Mouse (Mus musculus) gastrocnemius, postnatal 14 days (tissue): Measurements from ENCODE around the gene Gm3173. TPM values are rescaled to one million over a fixed set of nuclear protein-coding genes. Genes with fewer than 3 reads are reported as not detected.
A peak's percentile ranks its signal among the peaks of the same experiment; 100 is the strongest.
"Not testable (repeated sequence)": the region's sequence is repeated elsewhere in the genome, so short reads cannot be mapped to it uniquely, and the experiment has no call there.

Experiments
- DNase-seq: peaks from one replicate; pipeline ENCODE4 v3.0.0; 2021; ENCODE audit warnings: mixed read lengths
- intact Hi-C: fragments of 180-260 bp; cut with DNase I; formaldehyde crosslinking; loops from one replicate; pipeline ENCODE4 v1.15.1; 2025; ENCODE audit warnings: low total_unique reads
- long read RNA-seq, 2 experiments: library from polyadenylated mRNA; stranded (forward); transcript quantifications; one replicate each; pipeline ENCODE4 v2.0.0; 2021
- total RNA-seq, 2 experiments: library from RNA; stranded (reverse); gene quantifications; 2 replicates each; pipeline ENCODE4 v1.2.3; 2021

Gene Gm3173
- not detected for total RNA-seq
- long read RNA-seq, experiment 1 = 0 reads
- long read RNA-seq, experiment 2 = 0 reads

DNA sequence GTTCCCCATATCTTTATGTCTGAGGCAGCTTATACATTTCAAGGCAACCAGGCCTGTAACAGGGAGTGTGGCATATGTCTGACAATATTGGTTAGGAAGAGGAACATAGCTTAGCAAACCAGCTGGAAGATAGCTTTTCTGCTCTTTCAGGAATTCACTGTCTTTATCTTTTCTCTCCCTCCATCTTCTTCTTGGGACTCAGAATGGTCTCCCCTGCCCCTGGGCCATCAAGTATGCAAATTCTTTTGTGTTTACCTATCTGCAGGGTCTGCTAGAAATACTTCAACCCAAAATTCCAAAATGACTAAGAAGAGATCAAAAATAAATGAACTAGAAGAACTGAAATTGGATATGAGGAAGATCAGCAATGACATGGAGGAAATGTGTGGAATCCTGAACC, at the start of gene Gm3173:
Gene Gm3173 (plus strand): TSS at position 301 of the 400 bp plus-strand sequence.
- intact Hi-C loops, DNase-seq: not testable (repeated sequence)

GRCm38 (mm10) chr14:4385606-4386005, 45.2 kb upstream of the Gm3173 start:
- intact Hi-C loops, DNase-seq: not testable (repeated sequence)

DNA sequence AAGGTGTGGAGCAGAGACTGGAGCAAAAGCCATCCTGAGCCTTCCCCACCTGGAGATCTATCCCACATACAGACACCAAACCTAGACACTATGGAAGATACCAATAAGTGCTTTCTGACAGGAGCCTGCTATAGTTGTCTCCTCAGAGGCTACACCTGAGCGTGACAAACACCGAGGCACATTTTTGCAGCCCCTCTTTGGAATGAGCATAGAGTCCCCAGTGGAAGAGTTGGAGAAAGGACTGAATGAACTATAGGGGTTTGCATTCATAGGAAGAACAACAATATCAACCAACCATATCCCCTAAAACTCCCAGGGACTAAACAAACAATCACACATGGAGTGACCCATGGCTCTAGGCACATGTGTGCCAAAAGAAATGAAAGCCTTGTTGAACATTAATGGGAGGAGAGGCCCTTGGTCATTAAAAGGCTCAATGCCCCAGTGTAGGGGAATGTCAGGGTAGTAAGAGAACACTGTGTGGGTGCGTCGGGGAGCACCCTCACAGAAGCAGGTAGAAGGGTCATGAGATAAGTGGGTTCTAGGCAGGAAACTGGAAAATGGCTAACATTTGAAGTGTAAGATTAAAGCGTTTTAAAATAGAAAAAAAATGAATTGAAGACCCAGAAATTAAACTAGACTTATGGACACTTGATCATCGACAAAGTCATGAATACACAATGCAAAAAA, 37.8 kb upstream of the Gm3173 start:
- DNase-seq, intact Hi-C loops: not testable (repeated sequence)

DNA sequence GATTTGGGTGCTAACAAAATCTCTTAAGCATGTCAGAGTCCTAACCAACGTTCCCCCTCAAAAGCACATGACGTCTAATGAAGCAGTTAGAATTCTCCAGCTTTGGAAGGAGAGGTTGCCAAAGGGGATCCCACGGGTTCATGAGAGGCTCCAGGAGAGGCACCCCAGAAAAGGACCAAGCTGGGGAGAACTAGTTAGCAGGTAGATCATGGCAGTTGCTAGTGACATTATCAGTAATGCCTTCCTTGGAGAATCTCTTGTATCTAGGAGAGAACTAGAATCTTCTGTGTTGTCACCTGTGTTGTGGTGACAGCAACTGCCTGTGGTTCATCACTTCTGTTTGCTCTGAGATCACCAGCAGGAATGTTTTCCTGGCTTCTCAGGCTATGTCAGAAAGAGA, 33.6 kb upstream of the Gm3173 start, which contains the start of gene Gm3159:
Gene Gm3159 (plus strand): TSS at position 301 of the 400 bp plus-strand sequence.
- DNase-seq, intact Hi-C loops: not testable (repeated sequence)

DNA sequence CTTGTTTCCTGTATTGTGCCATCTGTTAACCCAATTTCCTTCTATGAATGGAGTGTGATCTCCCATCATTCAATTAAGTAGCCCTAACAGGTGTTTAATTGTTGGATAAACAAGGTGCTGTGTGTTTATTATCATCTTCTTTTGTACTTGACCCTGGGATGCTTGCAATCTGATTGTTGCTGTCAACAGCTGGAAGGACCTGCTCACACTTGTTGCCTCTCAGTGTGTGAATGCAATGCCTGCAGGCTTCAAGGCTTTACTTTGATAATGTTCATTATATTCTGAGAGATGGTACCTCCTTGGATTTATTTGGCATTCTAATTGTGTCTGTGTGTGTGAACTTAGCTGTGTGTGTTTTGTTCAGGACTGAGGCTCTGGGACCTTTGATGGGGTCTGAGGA, 32.2 kb upstream of the Gm3173 start:
- DNase-seq, intact Hi-C loops: not testable (repeated sequence)

DNA sequence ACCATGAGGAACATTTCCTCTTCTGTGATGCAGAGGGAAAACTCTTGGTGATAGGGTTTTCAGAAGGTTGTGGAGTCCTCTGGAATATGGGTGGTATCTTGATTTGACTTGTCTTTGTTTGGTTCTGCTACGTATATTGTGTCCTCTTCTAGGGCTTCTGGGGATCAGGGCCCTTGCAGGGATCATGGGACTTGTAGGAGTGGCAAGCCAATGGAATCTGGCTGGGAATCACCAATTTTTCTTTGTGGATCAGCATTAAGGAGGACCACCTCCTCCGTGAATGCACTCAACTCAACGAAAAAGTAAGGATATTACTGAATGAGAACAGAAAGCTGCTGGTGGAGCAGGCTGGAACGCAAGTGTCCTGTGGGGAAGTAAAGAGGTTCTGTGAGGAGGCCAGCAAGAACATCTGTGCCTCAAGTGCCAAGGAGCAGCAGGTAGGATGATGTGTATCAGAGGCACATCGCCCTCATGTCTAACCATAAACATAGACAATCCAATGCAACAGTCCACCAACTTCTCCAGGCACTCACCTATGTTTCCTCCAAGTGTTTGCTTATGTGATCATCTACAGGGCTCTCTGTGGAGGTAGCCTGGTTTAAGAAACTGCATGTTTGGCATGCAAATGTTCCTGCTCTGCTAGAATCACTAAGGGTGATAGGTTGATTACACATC, 30.5 kb upstream of the Gm3173 start:
- DNase-seq = peak; percentile 2
- intact Hi-C loops = not testable (repeated sequence)

- intact Hi-C loops, DNase-seq: not testable (repeated sequence)
These were observed 29.5 kb upstream of the Gm3173 start for GRCm38 (mm10) chr14:4401245-4401644.

GRCm38 (mm10) chr14:4403840-4404239, 27.0 kb upstream of the Gm3173 start:
- DNase-seq, intact Hi-C loops: not testable (repeated sequence)

DNA sequence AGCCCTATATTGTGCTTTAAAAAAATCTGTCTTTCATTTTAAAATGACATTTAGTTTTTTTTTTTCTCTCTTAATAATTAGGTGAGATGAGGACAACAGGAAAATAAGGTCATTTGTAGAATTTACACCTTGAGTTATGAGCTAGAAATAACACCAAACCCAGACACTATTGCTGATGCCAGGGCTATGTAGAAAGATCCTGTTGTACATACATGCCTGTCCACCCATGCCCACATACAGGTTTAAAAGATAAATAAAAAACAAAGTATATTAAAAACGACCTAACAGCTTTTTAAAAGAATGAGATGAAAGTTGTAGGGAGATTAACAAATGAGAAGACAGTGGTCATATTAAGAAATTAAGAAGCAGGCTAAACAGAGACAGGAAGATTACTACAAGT, 20.9 kb upstream of the Gm3173 start:
- intact Hi-C loops, DNase-seq: not testable (repeated sequence)

GRCm38 (mm10) chr14:4414965-4415835, 15.6 kb upstream of the Gm3173 start, which contains the start of gene Gm3164:
Gene Gm3164 (plus strand): TSS chr14:4415448.
- intact Hi-C loops = not testable (repeated sequence)
- DNase-seq = peak; percentile 51

DNA sequence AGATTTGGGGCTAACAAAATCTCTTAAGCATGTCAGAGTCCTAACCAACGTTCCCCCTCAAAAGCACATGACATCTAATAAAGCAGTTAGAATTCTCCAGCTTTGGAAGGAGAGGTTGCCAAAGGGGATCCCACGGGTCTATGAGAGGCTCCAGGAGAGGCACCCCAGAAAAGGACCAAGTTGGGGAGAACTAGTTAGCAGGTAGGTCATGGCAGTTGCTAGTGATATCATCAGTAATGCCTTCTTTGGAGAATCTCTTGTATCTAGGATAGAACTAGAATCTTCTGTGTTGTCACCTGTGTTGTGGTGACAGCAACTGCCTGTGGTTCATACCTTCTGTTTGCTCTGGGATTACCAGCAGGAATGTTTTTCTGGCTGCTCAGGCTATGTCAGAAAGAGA, 50.7 kb downstream of the Gm3173 start, which contains the start of gene Gm3182:
Gene Gm3182 (plus strand): TSS at position 301 of the 400 bp plus-strand sequence.
- DNase-seq, intact Hi-C loops: not testable (repeated sequence)

DNA sequence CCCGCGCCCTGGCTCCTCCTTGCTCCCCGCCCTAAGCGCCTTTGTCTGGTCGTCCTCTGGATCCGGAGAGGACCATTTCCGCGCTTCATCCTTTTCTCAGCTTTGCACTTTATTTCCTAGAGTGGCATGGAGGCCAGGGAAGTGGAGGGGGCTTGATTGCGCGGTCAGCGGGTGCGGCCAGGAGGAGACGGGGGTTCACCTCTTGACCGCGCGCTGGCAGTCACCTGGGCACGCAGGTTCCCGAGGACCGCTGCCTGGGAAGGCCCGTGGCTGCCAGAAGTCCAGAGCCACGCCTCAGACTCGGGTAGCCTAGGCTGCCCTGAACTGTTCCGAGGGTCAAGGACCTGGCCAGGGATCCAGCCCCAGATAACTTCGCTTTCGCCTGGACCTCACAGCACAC, 68.6 kb downstream of the Gm3173 start:
- DNase-seq, intact Hi-C loops: not testable (repeated sequence)

DNA sequence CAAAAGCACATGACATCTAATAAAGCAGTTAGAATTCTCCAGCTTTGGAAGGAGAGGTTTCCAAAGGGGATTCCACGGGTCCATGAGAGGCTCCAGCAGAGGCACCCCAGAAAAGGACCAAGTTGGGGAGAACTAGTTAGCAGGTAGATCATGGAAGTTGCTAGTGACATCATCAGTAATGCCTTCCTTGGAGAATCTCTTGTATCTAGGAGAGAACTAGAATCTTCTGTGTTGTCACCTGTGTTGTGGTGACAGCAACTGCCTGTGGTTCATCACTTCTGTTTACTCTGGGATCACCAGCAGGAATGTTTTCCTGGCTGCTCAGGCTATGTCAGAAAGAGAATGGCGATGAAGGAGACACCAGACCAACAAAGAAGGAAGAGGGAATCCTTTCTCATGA, 124.3 kb downstream of the Gm3173 start, which contains the start of gene Gm3047:
Gene Gm3047 (plus strand): TSS at position 301 of the 400 bp plus-strand sequence.
- DNase-seq, intact Hi-C loops: not testable (repeated sequence)

Other genes with a start within 250 kb of the Gm3173 start
- not detected for gene Gm2974, start 248.4 kb upstream of the Gm3173 start, total RNA-seq
- not detected for gene Gm3138, start 181.4 kb upstream of the Gm3173 start, total RNA-seq
- gene Gm3149, start 113.7 kb upstream of the Gm3173 start, total RNA-seq = not detected
- under 1 TPM in 1 of 2 experiments, not detected in 1; 0.18 TPM for gene 2610042L04Rik, start 96.2 kb upstream of the Gm3173 start, total RNA-seq
- gene Gm3159, start 33.5 kb upstream of the Gm3173 start, total RNA-seq = not detected
- under 1 TPM; 0.47 to 0.49 TPM for gene Gm3164, start 15.5 kb upstream of the Gm3173 start, total RNA-seq
- gene Gm3182, start 50.8 kb downstream of the Gm3173 start, total RNA-seq = not detected
- not detected for gene Gm3047, start 124.4 kb downstream of the Gm3173 start, total RNA-seq
- gene Gm8159, start 201.4 kb downstream of the Gm3173 start, total RNA-seq = not detected
- gene Gm3239, start 233.2 kb downstream of the Gm3173 start, total RNA-seq = not detected